Mouse (Mus musculus) heart, postnatal 0 days (tissue): ENCODE measurements around the gene Med22.

Experiments
- CTCF ChIP-seq: IDR thresholded peaks from 2 replicates; pipeline ENCODE4 v1.5.1; 2016; ENCODE audit warnings: antibody characterized with exemption, control low read depth, low read depth
- EP300 ChIP-seq: IDR thresholded peaks from 2 replicates; pipeline ENCODE4 v1.6.1; 2016; ENCODE audit warnings: antibody characterized with exemption, low read depth

GRCm38 (mm10) chr2:26895898-26896297, 14.6 kb downstream of the Med22 start:
- no peak for TF ChIP-seq CTCF
- no peak for TF ChIP-seq EP300
